Mouse (Mus musculus): ENCODE measurements around the gene Pabpc4.

Gene Pabpc4

GRCm38 (mm10) chr4:123261721-123262401 lies at the start of gene Pabpc4:
Gene Pabpc4, plus strand, starts transcription at chr4:123262351.
- no peak for DNase-seq

- DNase-seq: no peak
Measured at GRCm38 (mm10) chr4:123213975-123214374, 48.2 kb upstream of the Pabpc4 start.

- DNase-seq: no peak
Measured at GRCm38 (mm10) chr4:123215367-123215766, 46.8 kb upstream of the Pabpc4 start.

- peak; percentile 68 to 70 for DNase-seq
Measured at GRCm38 (mm10) chr4:123216782-123217181, 45.4 kb upstream of the Pabpc4 start.

- peak; percentile 89 to 90 for DNase-seq
Measured at GRCm38 (mm10) chr4:123219720-123220357, 42.3 kb upstream of the Pabpc4 start.

GRCm38 (mm10) chr4:123220637-123221036 lies 41.5 kb upstream of the Pabpc4 start:
- DNase-seq: no peak

- DNase-seq: peak; percentile 45 to 60
Measured at GRCm38 (mm10) chr4:123223309-123223708, 38.8 kb upstream of the Pabpc4 start.

- DNase-seq: peak; percentile 51 to 67
Measured at GRCm38 (mm10) chr4:123225718-123226403, 36.3 kb upstream of the Pabpc4 start.

- DNase-seq: peak; percentile 51 to 68
Measured at GRCm38 (mm10) chr4:123227707-123228106, 34.4 kb upstream of the Pabpc4 start.

- peak; percentile 53 to 63 for DNase-seq
Measured at GRCm38 (mm10) chr4:123228270-123228669, 33.9 kb upstream of the Pabpc4 start.

GRCm38 (mm10) chr4:123229166-123229565 lies 33.0 kb upstream of the Pabpc4 start:
- DNase-seq: peak in 1 of 2 experiments; percentile 52

- DNase-seq: no peak
Measured at GRCm38 (mm10) chr4:123232841-123233240, 29.3 kb upstream of the Pabpc4 start.

GRCm38 (mm10) chr4:123233492-123234084 lies 28.6 kb upstream of the Pabpc4 start, which contains the start of gene Heyl:
Gene Heyl, plus strand, starts transcription at chr4:123233556.
- peak; percentile 84 to 92 for DNase-seq

- DNase-seq: no peak
Measured at GRCm38 (mm10) chr4:123235835-123236430, 26.2 kb upstream of the Pabpc4 start.

- no peak for DNase-seq
Measured at GRCm38 (mm10) chr4:123236431-123237031, 25.6 kb upstream of the Pabpc4 start.

- peak in 1 of 2 experiments; percentile 64 for DNase-seq
Measured at GRCm38 (mm10) chr4:123237386-123238266, 24.5 kb upstream of the Pabpc4 start.

GRCm38 (mm10) chr4:123239361-123240203 lies 22.6 kb upstream of the Pabpc4 start:
- DNase-seq: peak; percentile 85 to 91

GRCm38 (mm10) chr4:123246221-123246620 lies 15.9 kb upstream of the Pabpc4 start:
- DNase-seq: no peak

GRCm38 (mm10) chr4:123246651-123247050 lies 15.5 kb upstream of the Pabpc4 start:
- DNase-seq: no peak

GRCm38 (mm10) chr4:123247147-123247880 lies 14.8 kb upstream of the Pabpc4 start:
- peak; percentile 59 to 72 for DNase-seq

All from kidney, postnatal 4 days (tissue).